Mouse (Mus musculus) erythroid progenitor cell, adult 5-6 weeks (primary cell): ENCODE results near the gene Tbc1d19. TPM values are rescaled to one million over a fixed set of nuclear protein-coding genes. Genes with fewer than 3 reads are reported as not detected.

Source experiments
- ATAC-seq: replicated peaks from 2 replicates; pipeline ENCODE4 v1.8.0; 2016; ENCODE audit warnings: moderate number of reproducible peaks, mild to moderate bottlenecking, moderate TSS enrichment, inconsistent platforms; ENCODE audit not compliant: poor library complexity, low FRiP score, severe bottlenecking
- total RNA-seq, 2 experiments: library from RNA; stranded (forward) in 1 of 2; stranded (reverse) in 1 of 2; fragments of 150-400 nt in 1 of 2; fragments of 186-747, 209-891 nt in 1 of 2; gene quantifications; 2 replicates each; pipeline versions ENCODE4 v1.2.3 to v1.2.4; 2015 to 2017; ENCODE audit warnings: low replicate concordance in 2 of 2

The Tbc1d19 gene
- total RNA-seq, 2 experiments from 2014 or later, result 0.61 to 1.7 TPM

GRCm38 (mm10) chr5:53881381-53881990 is 72.1 kb downstream of the Tbc1d19 start:
- ATAC-seq, result no peak

- ATAC-seq, result no peak
Measured at GRCm38 (mm10) chr5:53901406-53901805, 92.0 kb downstream of the Tbc1d19 start.

- no peak for ATAC-seq
Measured at GRCm38 (mm10) chr5:53902757-53903156, 93.4 kb downstream of the Tbc1d19 start.

GRCm38 (mm10) chr5:53909201-53909600 is 99.8 kb downstream of the Tbc1d19 start:
- peak; percentile 67 for ATAC-seq

GRCm38 (mm10) chr5:53920416-53920815 is 111.0 kb downstream of the Tbc1d19 start:
- ATAC-seq, result no peak

GRCm38 (mm10) chr5:53922149-53922904 is 112.9 kb downstream of the Tbc1d19 start:
- ATAC-seq, result no peak

- ATAC-seq, result no peak
Measured at GRCm38 (mm10) chr5:53924005-53924404, 114.6 kb downstream of the Tbc1d19 start.

GRCm38 (mm10) chr5:53926301-53926855 is 117.0 kb downstream of the Tbc1d19 start:
- ATAC-seq, result no peak

GRCm38 (mm10) chr5:53927886-53928285 is 118.5 kb downstream of the Tbc1d19 start:
- ATAC-seq, result no peak

- ATAC-seq, result no peak
Measured at GRCm38 (mm10) chr5:53928537-53928936, 119.1 kb downstream of the Tbc1d19 start.

- ATAC-seq, result no peak
Measured at GRCm38 (mm10) chr5:53929205-53929614, 119.8 kb downstream of the Tbc1d19 start.

GRCm38 (mm10) chr5:53929814-53930213 is 120.4 kb downstream of the Tbc1d19 start:
- ATAC-seq, result no peak

GRCm38 (mm10) chr5:53931011-53931410 is 121.6 kb downstream of the Tbc1d19 start:
- ATAC-seq, result no peak

- no peak for ATAC-seq
Measured at GRCm38 (mm10) chr5:53933628-53934027, 124.2 kb downstream of the Tbc1d19 start.

GRCm38 (mm10) chr5:53934040-53934439 is 124.6 kb downstream of the Tbc1d19 start:
- no peak for ATAC-seq

- ATAC-seq, result no peak
Measured at GRCm38 (mm10) chr5:53934826-53935225, 125.4 kb downstream of the Tbc1d19 start.

GRCm38 (mm10) chr5:53937187-53937586 is 127.8 kb downstream of the Tbc1d19 start:
- ATAC-seq, result no peak

GRCm38 (mm10) chr5:53939026-53939425 is 129.6 kb downstream of the Tbc1d19 start:
- no peak for ATAC-seq

GRCm38 (mm10) chr5:53941322-53942024 is 132.1 kb downstream of the Tbc1d19 start:
- ATAC-seq, result no peak

- ATAC-seq, result no peak
Measured at GRCm38 (mm10) chr5:53942332-53942731, 132.9 kb downstream of the Tbc1d19 start.
